Mouse (Mus musculus): ENCODE measurements around the gene Ncor1. TPM values are rescaled to one million over a fixed set of nuclear protein-coding genes. Genes with fewer than 3 reads are reported as not detected.

The Ncor1 gene
- 168 and 172 TPM in 2 replicates for polyA plus RNA-seq (2015; fragmentation: Nextera tagmentation; extraction: Ambion mirVana)

GRCm38 (mm10) chr11:62458276-62458724 is at the start of gene Ncor1, which contains the start of gene Pigl:
Gene Ncor1 (minus strand): TSS chr11:62458541.
Gene Pigl (plus strand): TSS chr11:62458460.
- H3K4me1 ChIP-seq = peaks cover 20% of the 10 kb centered on the region
- no peaks in the 10 kb centered on the region for H3K27me3 ChIP-seq
- H3K36me3 ChIP-seq = no peaks in the 10 kb centered on the region
- peak within 1 kb of the TSS; percentile 99 for H3K27ac ChIP-seq
- 0% methylated on average over 33 of the region's 33 CpGs for WGBS
- peak within 1 kb of the TSS; percentile 94 for H3K4me3 ChIP-seq (replicated peaks)
- ATAC-seq (replicated peaks; ENCODE audit: low FRiP score) = peak; percentile 76
- H3K9ac ChIP-seq = peak within 1 kb of the TSS; percentile 100
- no peaks in the 10 kb centered on the region for H3K9me3 ChIP-seq (replicated peaks)
- H3K4me2 ChIP-seq = peak within 1 kb of the TSS; percentile 78

- H3K4me2 ChIP-seq = no peak overlapping the region
- 79% methylated on average over 4 of the region's 4 CpGs for WGBS
- no peaks in the 10 kb centered on the region for H3K27me3 ChIP-seq
- ATAC-seq (replicated peaks; ENCODE audit: low FRiP score) = no peak
- H3K9ac ChIP-seq = no peak overlapping the region
- H3K36me3 ChIP-seq = peaks cover 2% of the 10 kb centered on the region; the same call in 1 of the 2 replicates
- H3K9me3 ChIP-seq (replicated peaks) = no peaks in the 10 kb centered on the region
- no peak overlapping the region for H3K4me3 ChIP-seq (replicated peaks)
- H3K27ac ChIP-seq = no peak overlapping the region
- no peaks in the 10 kb centered on the region for H3K4me1 ChIP-seq
Measured at GRCm38 (mm10) chr11:62507683-62508082, 49.3 kb upstream of the Ncor1 start.

GRCm38 (mm10) chr11:62500529-62500928 is 42.2 kb upstream of the Ncor1 start:
- no peak for ATAC-seq (replicated peaks; ENCODE audit: low FRiP score)
- H3K27ac ChIP-seq = no peak overlapping the region

GRCm38 (mm10) chr11:62498802-62499201 is 40.5 kb upstream of the Ncor1 start:
- no peak for ATAC-seq (replicated peaks; ENCODE audit: low FRiP score)
- WGBS = 92% methylated on average over 2 of the region's 2 CpGs

More at GRCm38 (mm10) chr11:62500529-62500928, 42.2 kb upstream of the Ncor1 start:
- Histone ChIP-seq H3K4me1 (peaks cover 3% of the 10 kb centered on the region), H3K9me3 (replicated peaks) (no peaks in the 10 kb centered on the region), H3K4me3 (replicated peaks) (no peak overlapping the region), H3K4me2 (no peak overlapping the region), H3K9ac (no peak overlapping the region), H3K36me3 (no peaks in the 10 kb centered on the region), H3K27me3 (no peaks in the 10 kb centered on the region)
- 86% methylated on average over 2 of the region's 2 CpGs for WGBS

GRCm38 (mm10) chr11:62497181-62497580 is 38.8 kb upstream of the Ncor1 start:
- H3K9ac ChIP-seq = no peak overlapping the region
- no peak overlapping the region for H3K27ac ChIP-seq
- H3K9me3 ChIP-seq (replicated peaks) = no peaks in the 10 kb centered on the region
- H3K36me3 ChIP-seq = no peaks in the 10 kb centered on the region
- no peak overlapping the region for H3K4me2 ChIP-seq
- 46% methylated on average over 3 of the region's 3 CpGs for WGBS
- H3K27me3 ChIP-seq = no peaks in the 10 kb centered on the region
- ATAC-seq (replicated peaks; ENCODE audit: low FRiP score) = no peak
- peaks cover 15% of the 10 kb centered on the region for H3K4me1 ChIP-seq
- H3K4me3 ChIP-seq (replicated peaks) = no peak overlapping the region

More at GRCm38 (mm10) chr11:62498802-62499201, 40.5 kb upstream of the Ncor1 start:
- H3K9me3 ChIP-seq (replicated peaks) = no peaks in the 10 kb centered on the region
- H3K27ac ChIP-seq = no peak overlapping the region
- peaks cover 15% of the 10 kb centered on the region for H3K4me1 ChIP-seq
- no peaks in the 10 kb centered on the region for H3K27me3 ChIP-seq
- no peak overlapping the region for H3K9ac ChIP-seq
- no peak overlapping the region for H3K4me2 ChIP-seq
- H3K4me3 ChIP-seq (replicated peaks) = no peak overlapping the region
- H3K36me3 ChIP-seq = no peaks in the 10 kb centered on the region

- 59% methylated on average over 5 of the region's 5 CpGs for WGBS
- no peaks in the 10 kb centered on the region for H3K9me3 ChIP-seq (replicated peaks)
- ATAC-seq (replicated peaks; ENCODE audit: low FRiP score) = no peak
Measured at GRCm38 (mm10) chr11:62496151-62496715, 37.9 kb upstream of the Ncor1 start.

GRCm38 (mm10) chr11:62495276-62495801 is 37.0 kb upstream of the Ncor1 start:
- peak; percentile 36; the same call in 1 of the 2 replicates for ATAC-seq (replicated peaks; ENCODE audit: low FRiP score)
- no peaks in the 10 kb centered on the region for H3K9me3 ChIP-seq (replicated peaks)
- H3K27ac ChIP-seq = peak overlapping the region; percentile 85
- H3K36me3 ChIP-seq = no peaks in the 10 kb centered on the region
- H3K4me2 ChIP-seq = no peak overlapping the region
- 32% methylated on average over 9 of the region's 10 CpGs for WGBS
- H3K27me3 ChIP-seq = no peaks in the 10 kb centered on the region
- H3K4me1 ChIP-seq = peaks cover 15% of the 10 kb centered on the region
- H3K9ac ChIP-seq = no peak overlapping the region
- no peak overlapping the region for H3K4me3 ChIP-seq (replicated peaks)

More at GRCm38 (mm10) chr11:62496151-62496715, 37.9 kb upstream of the Ncor1 start:
- H3K4me1 ChIP-seq = peaks cover 15% of the 10 kb centered on the region
- H3K27ac ChIP-seq = no peak overlapping the region
- H3K36me3 ChIP-seq = no peaks in the 10 kb centered on the region
- no peak overlapping the region for H3K4me3 ChIP-seq (replicated peaks)
- no peaks in the 10 kb centered on the region for H3K27me3 ChIP-seq
- no peak overlapping the region for H3K4me2 ChIP-seq
- H3K9ac ChIP-seq = no peak overlapping the region

- Histone ChIP-seq H3K27me3 (no peaks in the 10 kb centered on the region), H3K27ac (peak overlapping the region; percentile 85), H3K4me1 (peaks cover 15% of the 10 kb centered on the region), H3K9me3 (replicated peaks) (no peaks in the 10 kb centered on the region), H3K9ac (no peak overlapping the region), H3K4me2 (no peak overlapping the region), H3K36me3 (no peaks in the 10 kb centered on the region), H3K4me3 (replicated peaks) (no peak overlapping the region)
- peak; percentile 81 for ATAC-seq (replicated peaks; ENCODE audit: low FRiP score)
- 5% methylated on average over 6 of the region's 6 CpGs for WGBS
Measured at GRCm38 (mm10) chr11:62494754-62495275, 36.5 kb upstream of the Ncor1 start.

- H3K4me3 ChIP-seq (replicated peaks) = no peak overlapping the region
- no peaks in the 10 kb centered on the region for H3K36me3 ChIP-seq
- H3K9ac ChIP-seq = no peak overlapping the region
- no peaks in the 10 kb centered on the region for H3K9me3 ChIP-seq (replicated peaks)
- 95% methylated on average over 6 of the region's 6 CpGs for WGBS
- ATAC-seq (replicated peaks; ENCODE audit: low FRiP score) = no peak
- no peak overlapping the region for H3K4me2 ChIP-seq
- no peaks in the 10 kb centered on the region for H3K27me3 ChIP-seq
- H3K4me1 ChIP-seq = peaks cover 15% of the 10 kb centered on the region
- H3K27ac ChIP-seq = no peak overlapping the region
Measured at GRCm38 (mm10) chr11:62493701-62494100, 35.4 kb upstream of the Ncor1 start.

GRCm38 (mm10) chr11:62487540-62488350 is 29.4 kb upstream of the Ncor1 start:
- no peaks in the 10 kb centered on the region for H3K4me1 ChIP-seq
- H3K27ac ChIP-seq = no peak overlapping the region
- no peaks in the 10 kb centered on the region for H3K36me3 ChIP-seq
- H3K27me3 ChIP-seq = no peaks in the 10 kb centered on the region
- H3K9ac ChIP-seq = no peak overlapping the region
- no peak overlapping the region for H3K4me3 ChIP-seq (replicated peaks)
- 97% methylated on average over 10 of the region's 10 CpGs for WGBS
- H3K9me3 ChIP-seq (replicated peaks) = no peaks in the 10 kb centered on the region
- no peak for ATAC-seq (replicated peaks; ENCODE audit: low FRiP score)
- H3K4me2 ChIP-seq = no peak overlapping the region

- WGBS = 83% methylated on average over 1 of the region's 1 CpGs
- no peak for ATAC-seq (replicated peaks; ENCODE audit: low FRiP score)
- H3K27ac ChIP-seq = no peak overlapping the region
- H3K9me3 ChIP-seq (replicated peaks) = no peaks in the 10 kb centered on the region
- no peaks in the 10 kb centered on the region for H3K27me3 ChIP-seq
- no peaks in the 10 kb centered on the region for H3K4me1 ChIP-seq
- no peaks in the 10 kb centered on the region for H3K36me3 ChIP-seq
- no peak overlapping the region for H3K4me3 ChIP-seq (replicated peaks)
- H3K4me2 ChIP-seq = no peak overlapping the region
- no peak overlapping the region for H3K9ac ChIP-seq
Measured at GRCm38 (mm10) chr11:62486949-62487348, 28.6 kb upstream of the Ncor1 start.

- H3K27me3 ChIP-seq = no peaks in the 10 kb centered on the region
- H3K4me2 ChIP-seq = no peak overlapping the region
- H3K36me3 ChIP-seq = no peaks in the 10 kb centered on the region
- H3K4me1 ChIP-seq = no peaks in the 10 kb centered on the region
- no peaks in the 10 kb centered on the region for H3K9me3 ChIP-seq (replicated peaks)
- ATAC-seq (replicated peaks; ENCODE audit: low FRiP score) = no peak
- H3K4me3 ChIP-seq (replicated peaks) = no peak overlapping the region
- no peak overlapping the region for H3K27ac ChIP-seq
- no peak overlapping the region for H3K9ac ChIP-seq
- 83% methylated on average over 5 of the region's 5 CpGs for WGBS
Measured at GRCm38 (mm10) chr11:62479581-62479980, 21.2 kb upstream of the Ncor1 start.
